Mouse (Mus musculus): ENCODE measurements around the gene Btbd1.

Btbd1 gene

DNA sequence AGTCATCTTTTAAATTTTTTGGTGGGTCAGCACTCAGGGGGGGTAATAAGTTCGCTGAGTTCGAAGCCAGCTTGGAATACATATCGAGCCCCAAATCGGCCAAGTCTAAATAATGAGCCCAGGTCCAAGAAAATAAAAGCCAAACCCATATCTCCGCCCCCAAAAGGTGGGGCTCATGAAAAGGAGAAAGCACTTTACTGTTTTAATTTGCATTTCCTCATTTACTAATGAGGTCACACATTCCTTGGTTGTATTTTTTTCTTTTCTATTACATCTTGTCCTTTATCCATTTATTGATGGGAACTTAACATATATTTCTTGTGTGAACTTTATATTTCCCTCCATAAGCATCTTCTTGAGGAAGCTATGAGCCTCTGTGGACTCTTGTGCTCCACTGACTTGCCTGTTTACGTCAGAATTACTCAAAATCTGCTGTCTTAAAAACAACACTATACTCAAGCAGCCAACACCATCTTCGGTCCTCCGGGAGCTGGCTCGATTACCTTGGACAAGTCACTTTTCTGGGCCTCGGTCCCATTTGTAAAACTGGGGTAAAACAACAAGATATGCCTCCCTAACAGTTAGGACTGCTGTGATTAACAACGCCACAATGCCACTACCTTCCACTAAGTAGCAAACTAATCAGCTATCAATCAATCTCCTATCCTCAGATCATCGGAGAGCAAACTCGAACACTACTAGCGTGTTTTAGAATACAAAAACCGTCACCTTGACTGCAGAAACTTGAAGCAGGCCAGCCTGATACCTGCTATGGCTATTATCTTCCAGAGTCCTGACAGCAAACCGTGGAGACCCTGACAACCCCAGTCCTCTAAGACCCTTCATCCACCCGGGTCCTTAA lies 1.2 kb downstream of the Btbd1 start:
- in situ Hi-C loops (cut with MboI; ENCODE audit: unreplicated experiment in 2 of 2), result loop anchor here in 1 of 2 experiments (5.0 to 25.0 kb wide), 2 partner anchors 34 to 1984 kb away; no protein-coding TSS in a partner anchor

DNA sequence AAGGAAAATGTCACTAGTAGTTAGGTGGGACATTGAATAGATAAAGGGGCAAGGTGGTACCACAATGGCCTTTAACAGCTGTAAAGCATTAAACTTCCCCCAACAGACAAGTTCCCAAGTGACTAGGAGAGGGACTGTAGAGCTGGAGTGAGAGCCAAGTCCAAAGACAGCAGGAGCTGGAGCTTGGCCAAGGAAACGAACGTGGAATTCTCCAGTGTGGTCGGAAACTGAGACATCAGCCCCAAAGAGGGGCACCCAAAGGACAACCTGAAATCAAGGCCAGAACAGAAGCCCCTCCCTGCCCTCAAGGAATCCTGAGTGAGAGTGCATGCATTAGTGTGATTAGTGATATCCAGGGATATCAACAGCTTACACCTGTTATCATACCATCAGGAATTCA lies 3.9 kb downstream of the Btbd1 start:
- in situ Hi-C loops (cut with MboI; ENCODE audit: unreplicated experiment in 2 of 2), result loop anchor here in 1 of 2 experiments (5.0 to 25.0 kb wide), 2 partner anchors 37 to 1987 kb away; no protein-coding TSS in a partner anchor

DNA sequence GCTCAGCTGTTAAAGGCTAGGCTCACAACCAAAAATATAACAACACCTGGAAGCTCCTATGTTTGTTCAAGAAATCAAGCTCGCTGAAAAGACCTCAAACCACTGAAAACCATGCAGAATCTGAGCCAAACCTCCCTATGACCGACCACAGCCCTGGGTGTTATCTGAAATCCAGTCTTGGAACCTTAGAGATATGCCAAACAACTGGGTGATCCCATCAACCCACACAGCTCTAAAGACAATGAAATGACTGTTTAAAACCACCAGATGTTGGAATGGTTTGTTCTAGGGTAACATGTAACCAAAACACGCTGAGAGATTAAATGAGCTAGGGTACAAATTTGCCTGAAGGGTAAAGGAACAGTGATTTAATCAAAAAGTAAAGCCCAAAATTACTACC lies 4.3 kb downstream of the Btbd1 start:
- in situ Hi-C loops (cut with MboI; ENCODE audit: unreplicated experiment in 2 of 2), result loop anchor here in 1 of 2 experiments (5.0 to 25.0 kb wide), 2 partner anchors 37 to 1987 kb away; no protein-coding TSS in a partner anchor

DNA sequence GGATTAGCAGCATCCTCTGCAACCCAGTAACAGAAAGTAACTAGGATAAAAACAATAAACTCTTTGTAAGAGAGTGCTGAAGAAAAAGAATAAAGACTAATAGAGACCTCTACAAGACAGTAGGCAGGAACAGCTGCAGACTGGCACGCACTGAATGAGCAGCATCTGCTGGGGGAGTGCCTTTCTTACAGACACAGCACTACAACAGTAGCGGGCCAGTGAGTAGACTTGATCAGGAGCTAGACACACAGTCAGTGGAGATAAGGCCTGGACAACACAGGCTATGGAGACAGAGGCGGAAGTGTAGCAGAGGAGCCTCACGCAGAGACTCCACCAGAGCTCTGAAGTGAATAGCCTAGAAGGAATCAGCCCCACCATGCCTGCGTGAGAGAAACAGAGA lies 23.2 kb downstream of the Btbd1 start:
- in situ Hi-C loops (cut with MboI; ENCODE audit: unreplicated experiment in 2 of 2), result no loop called here

DNA sequence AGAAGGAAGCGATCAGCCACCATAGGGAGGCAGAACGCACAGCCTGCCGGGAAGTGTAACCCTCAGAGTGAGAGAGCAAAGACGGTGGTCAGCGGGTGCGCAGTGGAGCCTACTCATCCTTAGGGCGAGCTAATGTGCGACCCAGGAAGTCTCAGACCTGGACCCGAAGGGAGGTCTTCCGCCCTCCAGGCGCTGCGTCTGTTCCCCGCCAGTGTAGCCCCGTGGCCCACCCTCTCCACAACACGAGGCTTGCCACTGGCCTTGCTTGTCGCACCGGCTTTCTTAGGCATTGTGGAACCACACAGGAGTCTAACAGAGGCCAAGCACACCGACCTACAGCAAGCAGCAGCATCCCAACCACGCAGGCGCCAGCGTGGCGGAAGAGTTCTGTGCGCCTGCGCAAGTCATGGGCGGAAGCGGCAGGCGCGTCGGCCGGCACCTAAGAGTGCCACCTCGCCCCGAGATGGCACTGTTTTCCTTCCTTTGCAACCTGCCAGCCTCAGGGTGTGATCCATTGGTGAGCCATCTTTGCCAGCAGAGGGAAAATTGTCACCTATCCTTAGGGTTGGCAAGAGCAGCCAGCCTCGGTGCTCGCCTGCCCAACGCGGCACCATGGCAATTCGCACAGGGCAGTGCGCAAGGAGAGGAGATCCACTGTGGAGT lies 40.0 kb downstream of the Btbd1 start, which contains the start of gene 3110040N11Rik:
Gene 3110040N11Rik (minus strand): TSS at position 384 of the 663 bp plus-strand sequence.
- in situ Hi-C loops (cut with MboI; ENCODE audit: unreplicated experiment in 2 of 2), result loop anchor here (5.0 to 25.0 kb wide), 10 partner anchors 73 to 627 kb away; no protein-coding TSS in a partner anchor

DNA sequence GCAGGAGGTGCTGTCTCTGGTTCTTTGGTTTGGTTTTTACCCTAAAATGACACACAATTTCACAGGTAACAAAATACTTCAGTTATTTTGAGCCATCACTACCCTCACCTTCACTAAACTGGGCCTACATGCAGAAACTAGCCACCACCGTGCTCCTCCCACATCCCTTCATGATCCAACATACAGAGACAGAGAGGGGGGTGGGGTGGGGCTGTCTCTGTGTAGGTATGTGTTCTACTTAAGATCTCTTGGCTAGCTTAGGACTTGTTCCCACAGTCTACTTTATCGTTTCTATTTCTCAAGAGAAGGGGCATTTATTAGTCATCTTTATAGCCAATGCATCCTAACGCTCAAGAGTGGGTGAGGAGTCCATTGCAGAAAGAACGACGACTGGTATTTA lies 40.7 kb downstream of the Btbd1 start:
- in situ Hi-C loops (cut with MboI; ENCODE audit: unreplicated experiment in 2 of 2), result loop anchor here (5.0 to 25.0 kb wide), 10 partner anchors 74 to 626 kb away; no protein-coding TSS in a partner anchor

DNA sequence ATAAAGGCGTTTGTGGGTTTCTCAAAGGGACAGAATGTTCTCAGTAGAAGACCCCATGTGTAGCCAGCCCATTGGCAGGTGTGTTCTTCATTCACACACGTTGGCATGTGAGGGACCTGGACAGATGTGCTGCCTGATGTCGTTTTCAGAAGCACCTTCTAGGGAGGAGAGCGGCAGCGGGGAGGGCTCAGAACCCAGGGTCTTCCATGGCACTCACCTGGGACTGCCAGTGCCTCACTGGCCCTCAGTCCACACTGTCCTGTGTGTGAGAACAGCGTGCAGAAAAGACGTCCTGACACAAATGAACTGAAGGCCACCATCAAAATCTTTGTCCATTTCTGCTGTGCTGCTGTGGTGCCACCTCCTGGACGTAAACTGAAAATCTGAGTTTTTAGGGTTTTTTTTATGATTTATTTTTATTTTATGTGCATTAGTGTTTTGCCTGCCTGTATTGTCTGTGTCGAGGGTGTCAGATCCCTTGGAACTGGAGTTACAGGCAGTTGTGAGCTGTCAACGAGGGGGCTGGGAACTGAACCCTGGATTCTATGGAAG lies 51.5 kb downstream of the Btbd1 start:
- in situ Hi-C loops (cut with MboI; ENCODE audit: unreplicated experiment in 2 of 2), result loop anchor here (25.0 kb wide), 2 partner anchors 485 to 615 kb away; no protein-coding TSS in a partner anchor

DNA sequence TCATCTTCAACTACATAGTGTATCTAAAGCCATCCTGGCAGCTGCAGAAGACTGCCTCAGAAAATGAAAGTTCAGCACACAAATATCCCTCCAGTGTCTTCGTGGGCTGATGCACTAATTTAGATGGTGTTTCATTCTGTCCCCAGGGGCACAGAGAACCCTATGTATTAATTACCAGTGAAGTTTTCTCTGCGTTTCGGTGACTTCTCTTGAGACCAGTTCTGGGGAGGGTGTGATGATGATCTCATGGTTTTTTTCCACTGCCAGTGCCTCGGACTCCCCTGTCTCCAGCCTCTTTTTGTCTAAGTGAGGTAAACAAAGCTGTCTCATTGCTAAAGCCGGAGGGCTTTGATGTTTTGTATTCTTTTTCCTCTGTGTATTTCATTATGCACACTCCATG lies 53.9 kb downstream of the Btbd1 start:
- in situ Hi-C loops (cut with MboI; ENCODE audit: unreplicated experiment in 2 of 2), result loop anchor here (25.0 kb wide), 2 partner anchors 487 to 613 kb away; no protein-coding TSS in a partner anchor

DNA sequence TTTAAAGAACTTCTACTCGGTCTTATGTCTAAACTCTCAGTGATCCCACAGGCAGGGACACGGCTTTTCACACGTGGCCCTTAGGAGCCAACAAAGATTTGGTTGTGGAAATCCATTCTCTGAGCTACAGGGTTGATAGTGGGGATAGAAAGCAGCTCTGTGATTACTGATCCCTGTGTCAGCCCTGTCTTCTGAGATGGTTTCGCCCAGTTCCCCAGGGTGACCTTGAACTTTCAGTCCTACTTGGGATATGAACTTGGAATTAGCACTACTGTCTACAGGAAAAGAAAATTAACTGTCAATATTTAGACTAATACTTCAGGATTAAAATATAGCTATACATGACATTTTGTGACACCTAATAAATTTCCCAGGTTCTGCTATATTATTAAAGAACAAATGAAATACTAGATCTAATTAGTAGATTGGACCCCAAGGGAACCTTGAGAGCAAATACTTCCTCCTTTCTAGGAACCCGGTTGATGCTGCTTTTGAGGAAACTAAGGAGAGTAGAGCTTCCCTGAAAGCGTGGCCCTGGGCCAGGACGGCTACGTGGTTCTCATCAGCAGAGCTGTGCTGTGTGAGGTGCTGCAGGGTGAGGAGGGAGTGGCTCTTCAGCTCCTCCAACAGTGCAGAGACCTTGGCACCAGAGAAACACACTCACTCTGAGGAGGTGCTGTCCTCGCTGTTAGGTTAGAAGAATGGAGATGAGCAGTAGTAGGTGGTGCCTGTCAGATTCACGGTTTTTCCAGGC lies 56.3 kb downstream of the Btbd1 start:
- in situ Hi-C loops (cut with MboI; ENCODE audit: unreplicated experiment in 2 of 2), result loop anchor here in 1 of 2 experiments (25.0 kb wide), 1 partner anchor 611 kb away; no protein-coding TSS in a partner anchor

DNA sequence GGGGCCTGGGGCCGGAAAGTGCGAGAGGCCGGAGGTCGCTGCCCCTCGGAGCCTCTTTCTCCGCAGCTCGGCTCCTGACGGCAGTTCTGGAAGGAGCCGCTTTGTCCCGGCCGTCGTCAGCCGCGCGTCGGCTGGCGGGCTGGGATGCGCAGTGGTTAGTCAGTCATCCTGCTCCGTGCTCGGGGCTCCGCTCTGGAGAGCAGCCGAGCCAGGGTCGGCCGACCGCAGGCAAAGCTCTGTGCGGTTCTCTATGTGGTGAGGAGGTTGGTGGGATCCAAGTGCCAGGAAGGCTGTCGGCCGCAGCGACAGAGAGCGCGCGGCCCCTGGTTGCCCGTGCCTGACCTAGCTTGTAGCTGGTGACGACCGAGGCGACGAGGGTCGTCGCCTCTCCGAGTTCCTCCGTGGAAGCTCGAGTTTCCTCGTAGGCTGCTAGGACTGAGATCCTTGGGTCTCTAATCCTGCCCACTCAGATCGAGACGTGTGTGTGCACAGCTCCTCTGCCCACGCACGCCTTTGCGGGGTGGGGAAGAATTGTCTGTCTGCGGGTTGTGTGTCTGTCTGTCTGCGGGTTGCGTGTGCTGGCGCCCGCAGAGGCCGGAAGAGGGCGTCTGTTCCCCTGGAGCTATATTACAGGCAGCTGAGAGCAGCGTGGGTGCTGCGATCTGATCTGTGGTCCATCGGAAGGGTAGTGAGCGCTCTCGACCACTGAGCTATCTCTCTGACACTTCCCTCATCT lies 66.0 kb downstream of the Btbd1 start:
- in situ Hi-C loops (cut with MboI; ENCODE audit: unreplicated experiment in 2 of 2), result loop anchor here in 1 of 2 experiments (25.0 kb wide), 1 partner anchor 601 kb away; no protein-coding TSS in a partner anchor

DNA sequence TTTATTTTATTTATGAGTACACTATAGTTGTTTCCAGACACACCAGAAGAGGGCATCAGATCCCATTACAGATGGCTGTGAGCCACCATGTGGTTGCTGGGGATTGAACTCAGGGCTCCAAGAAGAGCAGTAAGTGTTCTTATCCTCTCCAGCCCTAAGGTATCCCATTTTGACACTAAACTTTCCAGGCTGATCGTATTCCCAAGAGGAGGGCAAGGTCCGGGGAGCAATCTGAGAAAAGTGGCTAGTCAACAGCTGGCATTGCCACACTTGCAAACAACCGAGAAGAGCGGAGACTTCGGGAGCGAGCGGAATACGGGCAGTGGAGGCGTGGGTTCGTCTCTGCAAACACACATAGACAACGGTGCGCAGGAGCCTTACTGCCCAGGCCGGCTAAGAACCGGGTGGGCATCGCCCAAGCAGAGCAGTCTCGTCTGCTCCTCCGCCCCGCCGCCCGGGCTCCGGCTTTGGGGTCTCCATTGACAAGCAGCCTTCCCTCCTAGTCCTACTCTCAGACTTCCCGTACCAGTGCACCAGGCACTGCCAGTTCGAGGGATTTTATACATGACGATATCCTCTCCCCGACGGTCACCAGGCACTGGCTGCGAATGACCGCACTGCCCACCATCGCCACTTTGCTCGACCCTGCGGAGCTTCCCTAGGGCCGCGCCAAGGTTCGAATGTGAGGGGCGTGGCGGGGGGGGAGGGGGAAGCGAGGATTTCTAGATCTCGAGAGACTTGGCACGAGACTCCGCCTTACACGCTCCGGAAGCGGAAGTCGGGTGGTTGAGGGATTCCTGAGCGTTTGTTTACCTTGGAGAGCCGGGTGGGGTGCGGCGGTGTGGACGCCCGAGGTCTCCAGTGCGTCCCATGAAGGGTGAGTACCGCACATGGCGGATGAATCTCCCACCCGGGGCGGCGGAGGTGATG lies 66.8 kb downstream of the Btbd1 start, which contains the start of gene Ramac:
Gene Ramac (plus strand): TSS at position 746 of the 930 bp plus-strand sequence.
- in situ Hi-C loops (cut with MboI; ENCODE audit: unreplicated experiment in 2 of 2), result loop anchor here in 1 of 2 experiments (25.0 kb wide), 1 partner anchor 600 kb away; no protein-coding TSS in a partner anchor

DNA sequence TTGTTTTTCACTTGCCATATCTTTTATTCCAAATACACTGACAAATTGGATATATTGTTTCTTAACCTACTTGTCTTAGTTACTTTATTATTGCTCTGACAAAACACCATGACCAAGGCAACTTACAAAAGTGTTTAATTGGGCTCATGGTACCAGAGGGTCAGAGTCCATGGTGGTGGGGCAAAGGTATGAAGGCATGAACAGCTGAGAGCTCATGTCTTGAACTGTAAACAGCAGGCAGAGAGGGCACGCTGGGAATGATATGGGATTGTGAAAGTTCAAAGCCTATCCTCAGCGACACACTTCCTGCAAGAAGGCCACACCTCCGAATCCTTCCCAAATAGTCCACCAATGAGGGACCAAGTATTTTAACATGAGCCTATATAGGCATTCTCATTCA lies 81.3 kb downstream of the Btbd1 start:
- in situ Hi-C loops (cut with MboI; ENCODE audit: unreplicated experiment in 2 of 2), result no loop called here

DNA sequence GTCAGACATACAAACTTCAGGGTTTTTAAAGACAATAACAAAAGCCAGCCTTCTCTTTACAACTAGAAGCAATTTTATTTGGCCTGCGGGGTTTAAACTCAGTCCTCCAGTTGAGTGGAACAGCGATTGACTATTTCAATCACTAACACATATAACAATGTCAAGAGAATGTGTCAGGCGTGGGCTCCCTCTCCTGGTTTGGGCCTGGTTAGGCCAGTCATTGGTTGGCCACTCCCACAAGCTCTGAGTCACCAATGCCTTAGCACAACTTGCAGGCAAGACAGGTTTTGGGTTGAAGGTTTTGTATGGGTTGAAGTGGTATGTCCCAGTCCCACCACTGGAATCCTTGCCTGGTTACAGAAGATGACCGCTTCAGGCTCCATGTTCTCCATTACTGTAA lies 85.1 kb downstream of the Btbd1 start:
- in situ Hi-C loops (cut with MboI; ENCODE audit: unreplicated experiment in 2 of 2), result no loop called here
